In the genomic region with DNA sequence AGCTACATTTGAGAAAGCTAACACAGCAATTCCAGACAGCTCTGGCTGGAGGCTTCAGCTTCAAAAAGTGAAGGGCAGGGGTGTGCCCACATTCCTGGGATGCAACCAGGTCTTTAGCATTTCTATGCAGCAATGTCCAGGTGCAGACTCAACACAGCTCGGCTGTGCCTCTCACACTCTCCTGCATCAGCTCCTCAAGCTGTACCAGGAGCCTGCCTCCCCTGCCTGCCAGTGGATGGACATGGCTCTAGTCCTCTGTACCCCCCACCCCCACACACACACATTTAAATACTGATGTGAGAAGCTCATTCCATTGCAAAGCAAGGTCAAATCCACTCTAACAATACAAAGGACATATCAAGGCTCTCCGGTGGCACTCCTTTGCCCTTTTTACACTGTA, we compare ENCODE assay signal across 20 mouse cellular contexts.
"Had no signal": no experiment of that assay in that cellular context is flagged by ENCODE, and none has a peak within 500 bp of the region (broad histone marks: within the 10 kb centered on the region; RNA-seq: fewer than 3 reads in every experiment).

No protein-coding gene starts in this region.

- ATAC-seq: liver, embryonic 12.5 days; midbrain, embryonic 13.5 days; midbrain, embryonic 16.5 days had no signal

- H3K36me3 ChIP-seq: kidney, embryonic 15.5 days; limb, embryonic 10.5 days; limb, embryonic 13.5 days; liver, embryonic 12.5 days; liver, embryonic 15.5 days; lung, embryonic 15.5 days had no signal

- H3K27ac ChIP-seq: kidney, embryonic 15.5 days; limb, embryonic 10.5 days; limb, embryonic 13.5 days; liver, embryonic 12.5 days; liver, embryonic 15.5 days; lung, embryonic 15.5 days; midbrain, embryonic 10.5 days; midbrain, embryonic 13.5 days had no signal

- H3K27me3 ChIP-seq: kidney, embryonic 15.5 days; liver, embryonic 12.5 days; liver, embryonic 15.5 days; lung, embryonic 15.5 days; megakaryocyte, embryonic 14.5 days; midbrain, embryonic 13.5 days had no signal

- DNase-seq: kidney, postnatal 10 days; kidney, postnatal 36 days; liver; lung, adult 18-20 months; lung, postnatal 10 days; lung, postnatal 36 days; thymus, adult 2 months; thymus, postnatal 14 days; thymus, postnatal 4 days had no signal

- H3K4me2 ChIP-seq: kidney, embryonic 15.5 days; limb, embryonic 13.5 days; liver, embryonic 12.5 days; liver, embryonic 15.5 days; lung, embryonic 15.5 days; midbrain, embryonic 13.5 days had no signal

- H3K9me3 ChIP-seq: kidney, embryonic 15.5 days; limb, embryonic 10.5 days; limb, embryonic 13.5 days; liver, embryonic 12.5 days; liver, embryonic 15.5 days; lung, embryonic 15.5 days; midbrain, embryonic 10.5 days; midbrain, embryonic 13.5 days had no signal

- H3K4me3 ChIP-seq: kidney, embryonic 15.5 days; limb, embryonic 10.5 days; limb, embryonic 13.5 days; liver, embryonic 12.5 days; liver, embryonic 15.5 days; lung, embryonic 15.5 days; megakaryocyte, embryonic 14.5 days; midbrain, embryonic 10.5 days; midbrain, embryonic 13.5 days; myocyte had no signal

- H3K9ac ChIP-seq: kidney, embryonic 15.5 days; limb, embryonic 13.5 days; liver, embryonic 12.5 days; liver, embryonic 15.5 days; lung, embryonic 15.5 days; midbrain, embryonic 13.5 days had no signal

- H3K4me1 ChIP-seq: limb, embryonic 13.5 days; liver, embryonic 12.5 days; liver, embryonic 15.5 days; megakaryocyte, embryonic 14.5 days; midbrain, embryonic 13.5 days had no signal
